Mouse (Mus musculus) thymus, postnatal 14 days (tissue): ENCODE data around the gene Chchd1.
A peak's percentile ranks its signal among the peaks of the same experiment; 100 is the strongest.
"Not testable (repeated sequence)": the region's sequence is repeated elsewhere in the genome, so short reads cannot be mapped to it uniquely, and the experiment has no call there.

Source experiments
- DNase-seq: peaks from one replicate; pipeline ENCODE4 v3.0.0; 2021

Chchd1 gene

DNA sequence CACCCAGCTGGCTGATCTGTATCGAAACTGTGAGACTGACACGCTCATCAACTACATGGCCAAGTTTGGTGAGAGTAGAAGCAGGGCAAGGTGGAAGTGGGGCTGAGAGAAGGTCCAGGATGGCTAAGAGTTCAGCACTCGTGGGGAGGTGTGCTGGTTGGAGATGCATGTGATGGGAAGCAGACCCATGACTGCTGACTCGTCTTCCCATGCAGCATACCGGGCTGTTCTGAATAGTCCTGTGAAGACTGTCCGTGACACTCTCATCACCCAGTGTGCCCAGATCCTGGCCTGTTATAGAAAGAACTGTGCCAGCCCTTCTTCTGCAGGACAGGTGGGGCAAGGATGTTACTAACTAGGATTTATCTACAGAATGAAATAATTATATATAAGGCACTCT, 11.0 kb upstream of the Chchd1 start:
- DNase-seq: no peak

DNA sequence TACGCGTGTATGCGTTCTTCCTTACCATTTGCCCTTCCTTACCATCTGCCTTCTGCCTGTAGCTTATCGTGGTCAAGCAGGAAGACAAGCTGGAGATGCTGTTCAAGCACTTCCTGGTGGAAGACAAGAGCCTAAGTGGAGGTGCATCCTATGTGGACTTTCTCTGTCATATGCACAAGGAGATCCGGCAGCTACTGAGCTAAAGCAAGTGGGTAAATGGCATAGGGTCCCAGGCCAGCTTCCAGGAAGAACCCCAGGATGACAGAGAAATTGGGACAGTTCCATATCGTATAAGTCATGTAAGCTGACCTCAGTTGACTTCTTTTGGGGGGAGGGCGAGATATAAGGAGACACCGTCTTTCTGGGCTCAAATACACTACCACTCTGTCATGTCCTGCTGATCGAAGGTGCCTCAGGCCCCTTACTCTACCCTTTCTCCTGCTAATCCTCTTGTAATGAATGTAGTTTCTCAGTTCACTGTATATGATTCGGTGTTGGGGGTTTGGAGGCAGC, 9.2 kb upstream of the Chchd1 start:
- DNase-seq: no peak

DNA sequence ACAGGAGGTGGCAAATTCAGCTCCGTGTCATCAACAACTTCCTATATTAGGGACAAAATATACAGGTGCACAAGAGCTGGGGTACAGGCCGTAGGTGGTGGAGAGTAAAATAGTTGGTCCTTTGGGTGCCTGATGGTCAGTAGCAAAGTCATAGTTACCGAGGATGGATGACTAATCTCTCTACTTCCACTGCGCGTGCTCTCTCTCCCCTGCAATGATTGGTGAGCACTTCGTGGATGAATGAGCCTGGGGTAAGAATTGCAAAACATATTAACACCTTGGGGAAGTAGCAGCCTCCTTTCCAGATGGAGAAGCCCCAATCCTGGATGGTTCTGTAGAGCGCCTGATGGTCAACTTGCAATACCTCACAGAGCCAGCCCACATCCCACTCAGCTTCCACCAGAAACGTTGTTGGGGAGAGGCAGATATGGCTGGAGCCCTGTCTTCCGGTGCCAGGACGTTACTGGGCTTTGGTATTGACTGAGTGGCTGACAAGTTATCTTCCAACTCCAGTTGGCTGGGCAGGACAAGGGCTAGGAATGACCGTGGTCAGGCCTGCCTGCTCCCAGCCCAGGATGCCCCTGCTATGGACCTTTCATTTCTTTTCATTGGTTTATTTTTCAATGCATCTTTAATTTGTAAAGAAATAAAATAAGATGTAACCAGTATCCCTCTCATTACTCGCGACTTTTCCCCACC, 8.5 kb upstream of the Chchd1 start:
- no peak for DNase-seq

DNA sequence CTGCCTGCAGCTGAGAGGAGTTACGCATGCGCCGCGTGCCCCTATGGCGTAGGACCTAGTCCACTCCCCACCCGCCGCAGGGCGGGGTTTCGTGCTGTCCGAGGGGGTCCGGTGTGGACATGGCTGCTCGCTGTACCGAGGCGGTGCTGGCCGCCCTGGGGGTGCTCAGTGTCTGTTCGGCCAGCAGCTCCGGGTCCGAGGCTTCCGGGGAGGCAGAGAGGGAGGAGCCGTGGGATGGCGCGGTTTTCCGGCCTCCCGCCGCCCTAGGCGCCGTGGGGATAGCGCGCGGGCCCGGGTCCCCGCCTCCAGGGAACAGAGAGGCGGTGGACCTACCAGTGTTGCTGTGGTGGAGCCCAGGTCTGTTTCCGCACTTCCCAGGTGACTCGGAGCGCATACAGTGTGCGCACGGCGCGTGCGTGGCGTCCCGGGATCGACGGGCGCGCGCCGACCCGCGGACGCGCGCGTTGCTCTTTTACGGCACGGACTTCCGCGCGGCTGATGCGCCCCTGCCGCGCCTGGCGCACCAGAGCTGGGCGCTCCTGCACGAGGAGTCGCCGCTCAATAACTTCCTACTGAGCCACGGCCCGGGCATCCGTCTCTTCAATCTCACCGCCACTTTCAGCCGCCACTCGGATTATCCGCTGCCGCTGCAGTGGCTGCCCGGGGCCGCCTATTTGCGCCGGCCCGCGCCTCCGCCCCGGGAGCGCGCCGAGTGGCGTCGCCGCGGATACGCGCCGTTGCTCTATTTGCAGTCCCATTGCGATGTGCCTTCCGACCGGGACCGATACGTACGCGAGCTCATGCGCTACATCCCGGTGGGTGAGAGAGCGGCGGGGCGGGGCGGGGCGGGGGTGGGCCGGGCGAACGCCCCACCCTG, 7.7 kb upstream of the Chchd1 start, which contains the start of gene Fut11:
Fut11 (plus strand) TSS at position 85 of the 877 bp plus-strand sequence.
- peak; percentile 82 for DNase-seq

DNA sequence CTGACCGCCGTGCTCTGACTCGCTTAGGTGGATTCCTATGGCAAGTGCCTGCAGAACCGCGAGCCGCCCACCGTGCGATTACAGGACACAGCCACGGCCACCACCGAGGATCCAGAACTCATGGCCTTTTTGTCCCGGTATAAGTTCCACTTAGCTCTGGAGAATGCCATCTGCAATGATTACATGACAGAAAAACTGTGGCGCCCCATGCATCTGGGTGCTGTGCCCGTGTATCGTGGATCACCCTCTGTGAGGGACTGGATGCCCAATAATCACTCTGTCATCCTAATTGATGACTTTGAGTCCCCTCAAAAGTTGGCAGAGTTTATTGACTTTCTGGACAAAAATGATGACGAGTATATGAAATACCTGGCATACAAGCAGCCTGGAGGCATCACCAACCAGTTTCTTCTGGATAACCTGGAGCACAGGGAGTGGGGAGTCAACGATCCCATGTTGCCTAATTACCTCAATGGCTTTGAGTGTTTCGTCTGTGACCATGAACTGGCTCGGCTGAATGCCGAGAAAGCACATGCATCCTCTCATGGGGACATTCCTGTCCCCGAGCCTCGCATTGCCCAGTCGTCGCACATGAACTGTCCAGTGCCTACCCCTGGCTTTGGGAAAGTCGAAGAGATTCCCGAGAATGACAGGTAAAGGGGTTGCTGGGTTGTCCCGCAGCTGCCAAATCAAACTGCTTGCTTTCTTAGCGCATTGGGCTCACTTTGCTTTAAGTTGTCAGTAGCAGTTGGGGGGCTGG, 6.9 kb upstream of the Chchd1 start:
- DNase-seq: no peak

DNA sequence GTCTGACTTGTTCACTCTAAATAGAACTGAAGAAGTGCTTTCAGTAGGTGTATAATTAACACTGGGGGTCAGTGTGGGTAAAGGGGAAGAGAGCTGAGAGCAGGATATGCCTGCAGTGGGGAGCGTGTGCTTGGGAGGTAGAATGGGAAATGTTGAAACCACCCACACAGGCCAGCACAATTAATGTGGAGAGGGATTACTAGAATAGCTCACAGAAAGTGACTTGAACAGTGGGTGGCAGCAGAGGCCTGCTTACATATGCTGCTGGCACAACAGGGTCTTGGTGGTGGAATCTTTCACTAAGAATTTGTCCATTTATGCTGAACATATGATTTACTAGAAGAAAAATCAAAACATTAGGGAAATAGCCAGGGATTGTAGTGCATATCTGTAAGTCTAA, 5.8 kb upstream of the Chchd1 start:
- peak; percentile 64 for DNase-seq

DNA sequence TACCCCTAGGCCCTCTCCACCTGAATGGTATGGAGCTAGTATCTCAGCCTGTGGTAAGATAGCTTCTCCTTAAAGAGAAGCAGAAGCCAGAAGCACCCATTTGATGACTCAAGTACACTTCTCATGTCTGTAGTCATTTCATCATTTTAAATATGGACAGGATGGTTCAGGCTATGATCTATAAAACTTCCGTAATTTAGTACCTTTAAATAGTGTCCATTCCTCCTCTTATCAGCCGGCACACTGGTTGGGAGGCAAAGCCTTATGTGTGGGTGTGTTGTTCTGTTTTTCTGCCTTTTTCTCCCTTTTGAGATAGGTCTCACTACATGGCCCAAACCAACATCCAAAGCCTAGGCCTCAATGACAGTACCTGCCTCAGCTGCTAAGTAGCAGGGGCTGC, 4.3 kb upstream of the Chchd1 start:
- no peak for DNase-seq

DNA sequence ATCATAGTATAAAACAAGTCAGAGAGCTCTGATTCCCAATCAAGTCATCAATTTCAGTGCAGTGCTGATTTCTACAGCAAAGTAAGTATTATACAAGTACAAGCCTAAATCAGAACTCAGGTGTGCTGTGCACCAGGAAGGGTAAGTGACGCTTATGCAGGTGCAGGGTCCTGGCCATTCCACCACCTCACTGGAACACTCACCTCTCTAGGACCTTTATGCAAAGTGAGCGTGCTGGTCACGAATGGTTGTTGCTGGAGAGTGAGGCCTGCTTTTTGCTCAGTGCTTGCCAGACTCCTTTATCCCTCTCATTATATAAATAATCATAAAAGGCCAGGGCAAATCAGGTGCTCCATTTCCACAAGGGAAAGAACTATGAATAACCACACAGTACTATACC, 2.4 kb upstream of the Chchd1 start:
- DNase-seq: no peak

DNA sequence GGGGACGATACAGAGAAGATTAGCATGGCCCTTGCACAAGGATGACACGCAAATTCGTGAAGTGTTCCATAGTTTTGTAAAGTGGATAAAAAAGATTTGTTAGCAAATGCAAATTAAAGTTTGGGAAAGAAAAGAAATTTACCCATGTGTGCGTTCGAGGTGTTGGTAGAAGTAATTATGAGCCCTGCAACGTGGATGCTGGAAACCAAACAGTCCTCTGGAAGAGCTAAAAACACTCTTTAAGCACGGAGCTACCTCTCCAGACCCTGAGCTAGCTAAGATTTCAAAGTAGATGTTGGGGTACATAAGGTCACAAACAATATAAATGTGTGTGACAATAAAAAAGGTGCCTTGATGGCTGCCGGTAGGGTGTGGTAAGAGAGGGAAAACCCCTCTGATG, 1.3 kb upstream of the Chchd1 start:
- DNase-seq: no peak

DNA sequence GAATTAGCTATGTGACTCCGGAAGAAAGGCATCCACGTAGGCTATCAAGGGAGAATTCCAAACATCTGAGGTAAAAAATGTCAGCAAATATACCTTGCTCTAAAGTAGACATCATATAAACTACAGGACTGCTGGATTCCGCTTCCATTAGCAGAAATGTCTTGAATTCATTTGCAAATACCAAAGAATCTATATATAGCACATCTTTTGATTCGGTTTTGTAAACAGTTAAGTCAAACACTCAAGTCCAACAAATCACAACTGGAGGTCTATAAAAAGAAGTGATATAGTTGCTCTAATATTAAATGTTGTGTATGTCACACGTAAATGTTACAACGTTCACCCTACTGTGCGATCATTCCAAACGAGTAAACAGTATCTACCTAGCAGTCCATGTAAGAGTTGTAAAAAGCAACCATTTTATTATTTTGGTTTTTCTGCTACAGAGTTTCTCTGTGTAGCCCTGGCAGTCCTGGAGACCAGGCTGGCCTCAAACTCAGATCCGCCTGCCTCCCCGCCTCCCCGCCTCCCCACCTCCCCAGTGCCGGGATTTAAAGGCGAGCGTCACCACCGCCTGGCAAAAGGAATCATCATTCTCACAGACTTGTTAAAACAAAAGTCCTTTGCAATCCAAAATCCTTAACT, 588 bp upstream of the Chchd1 start:
- DNase-seq: no peak

DNA sequence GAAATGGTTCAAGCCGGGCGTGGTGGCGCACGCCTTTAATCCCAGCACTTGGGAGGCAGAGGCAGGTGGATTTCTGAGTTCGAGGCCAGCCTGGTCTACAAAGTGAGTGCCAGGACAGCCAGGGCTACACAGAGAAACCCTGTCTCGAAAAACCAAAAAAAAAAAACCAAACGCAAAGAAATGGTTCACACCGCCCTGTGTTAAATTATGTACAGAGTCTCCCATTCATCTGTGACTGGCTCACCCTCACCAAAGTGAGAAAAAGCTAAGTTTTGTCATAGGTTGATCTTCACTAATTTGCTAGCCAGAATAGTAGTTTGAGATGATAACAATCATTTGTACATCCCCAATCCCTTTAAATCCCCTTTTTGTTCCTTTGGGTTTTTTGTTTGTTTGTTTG, 655 bp downstream of the Chchd1 start:
- DNase-seq: not testable (repeated sequence)

DNA sequence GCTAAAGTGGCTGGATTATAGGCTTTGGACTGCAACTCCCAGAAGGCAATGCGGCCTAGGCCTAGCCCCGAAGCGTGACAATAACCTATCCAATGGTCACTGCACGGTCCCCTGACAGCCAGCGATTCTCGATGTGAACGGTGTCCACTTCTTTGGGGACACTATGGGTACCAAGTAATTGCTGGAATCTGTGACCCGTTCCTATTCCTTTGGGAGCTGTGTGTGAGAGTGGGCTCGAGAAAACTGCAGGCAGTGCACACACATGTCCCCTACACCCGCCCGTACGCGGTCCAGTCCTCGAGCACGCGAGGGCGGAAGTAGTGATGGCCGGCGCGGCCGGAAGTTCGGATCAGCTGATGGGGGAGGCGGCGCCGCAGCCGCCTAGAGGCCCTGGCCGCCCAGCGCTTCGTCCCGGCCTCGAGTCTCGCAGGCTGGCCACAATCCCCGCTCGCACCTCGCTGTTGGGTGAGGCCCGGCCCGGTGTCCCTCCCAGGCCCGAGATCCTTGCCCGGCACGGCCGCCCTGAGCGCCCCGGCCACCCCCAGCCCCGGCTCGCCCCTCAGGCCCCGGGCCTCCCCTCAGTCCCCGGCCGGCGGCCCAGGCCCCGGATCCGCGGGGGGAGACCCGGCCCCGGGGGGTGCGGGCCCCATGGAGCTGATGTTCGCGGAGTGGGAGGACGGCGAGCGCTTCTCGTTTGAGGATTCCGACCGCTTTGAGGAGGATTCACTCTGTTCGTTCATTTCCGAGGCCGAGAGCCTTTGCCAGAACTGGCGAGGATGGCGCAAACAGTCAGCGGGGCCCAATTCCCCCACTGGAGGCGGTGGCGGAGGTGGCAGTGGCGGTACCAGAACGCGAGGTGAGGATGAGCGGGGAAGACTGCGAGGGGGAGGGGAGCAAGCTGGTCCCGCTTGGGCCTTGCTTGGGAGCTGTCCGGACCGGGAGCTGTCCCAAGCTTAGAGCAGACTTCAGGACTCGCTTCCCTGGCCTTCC, 4.7 kb downstream of the Chchd1 start, which contains the start of gene Zswim8:
Zswim8 (plus strand) TSS at position 352 of the 990 bp plus-strand sequence.
- peak; percentile 74 for DNase-seq

DNA sequence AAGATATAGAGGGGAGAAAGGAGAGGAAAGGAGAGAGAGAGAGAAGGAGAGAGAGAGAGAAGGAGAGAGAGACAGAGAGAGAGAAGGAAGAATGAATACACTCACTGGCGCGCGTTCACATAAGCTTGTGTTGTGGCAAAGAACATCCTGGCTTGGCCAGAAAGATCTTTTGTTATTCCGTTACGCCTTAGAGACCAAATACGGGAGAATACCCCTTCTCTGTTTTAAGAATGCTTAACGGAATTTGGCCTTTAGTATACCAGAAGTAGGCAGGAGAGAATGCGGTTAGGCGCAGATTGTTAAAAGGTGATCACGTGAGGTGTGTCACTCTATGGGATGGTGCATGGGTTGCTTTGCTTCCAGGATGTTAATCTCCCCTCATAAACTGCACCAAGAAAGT, 5.4 kb downstream of the Chchd1 start:
- no peak for DNase-seq

DNA sequence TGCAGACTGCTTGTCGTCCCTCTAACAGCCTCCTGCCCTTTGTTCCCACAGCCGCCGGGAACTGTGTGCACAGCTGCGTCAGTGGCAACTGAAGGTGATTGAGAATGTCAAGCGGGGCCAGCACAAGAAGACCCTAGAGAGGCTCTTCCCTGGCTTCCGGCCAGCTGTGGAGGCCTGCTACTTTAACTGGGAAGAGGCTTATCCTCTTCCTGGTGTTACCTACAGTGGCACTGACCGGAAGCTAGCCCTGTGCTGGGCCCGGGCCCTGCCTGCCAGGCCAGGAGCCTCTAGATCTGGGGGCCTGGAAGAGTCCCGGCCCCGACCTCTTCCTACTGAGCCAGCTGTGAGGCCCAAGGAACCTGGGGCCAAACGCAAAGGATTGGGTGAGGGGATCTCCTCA, 11.0 kb downstream of the Chchd1 start:
- DNase-seq: no peak

DNA sequence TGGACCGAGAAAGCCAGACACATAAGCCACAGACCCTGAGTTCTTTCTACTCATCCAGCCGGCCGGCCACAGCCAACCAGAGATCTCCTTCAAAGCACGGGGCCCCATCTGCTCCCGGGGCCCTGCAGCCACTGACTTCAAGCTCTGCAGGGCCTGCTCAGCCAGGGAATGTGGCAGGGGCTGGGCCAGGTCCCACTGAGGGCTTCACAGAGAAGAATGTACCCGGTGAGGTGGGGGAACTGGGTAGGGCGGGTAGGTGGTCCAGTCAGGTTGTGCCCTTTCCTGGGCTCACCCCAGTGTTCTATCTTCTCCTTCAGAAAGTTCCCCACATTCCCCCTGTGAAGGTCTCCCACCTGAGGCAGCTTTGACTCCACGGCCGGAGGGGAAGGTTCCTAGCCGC, 15.6 kb downstream of the Chchd1 start:
- DNase-seq: no peak

DNA sequence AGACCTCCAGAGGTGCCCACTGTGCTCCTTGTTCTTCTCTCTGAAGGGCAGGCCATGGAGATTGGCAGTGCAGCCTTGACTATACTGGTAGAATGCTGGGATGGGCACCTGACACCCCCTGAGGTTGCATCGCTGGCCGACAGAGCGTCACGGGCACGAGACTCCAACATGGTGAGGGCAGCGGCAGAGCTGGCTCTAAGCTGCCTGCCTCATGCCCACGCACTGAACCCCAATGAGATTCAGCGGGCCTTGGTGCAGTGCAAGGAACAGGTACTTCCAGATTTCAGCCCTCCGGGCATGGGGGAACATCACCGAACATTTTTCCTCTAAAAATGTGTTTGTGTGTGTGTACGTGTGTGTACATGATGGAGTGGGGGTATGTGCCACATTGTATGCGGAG, 17.0 kb downstream of the Chchd1 start:
- DNase-seq: no peak

DNA sequence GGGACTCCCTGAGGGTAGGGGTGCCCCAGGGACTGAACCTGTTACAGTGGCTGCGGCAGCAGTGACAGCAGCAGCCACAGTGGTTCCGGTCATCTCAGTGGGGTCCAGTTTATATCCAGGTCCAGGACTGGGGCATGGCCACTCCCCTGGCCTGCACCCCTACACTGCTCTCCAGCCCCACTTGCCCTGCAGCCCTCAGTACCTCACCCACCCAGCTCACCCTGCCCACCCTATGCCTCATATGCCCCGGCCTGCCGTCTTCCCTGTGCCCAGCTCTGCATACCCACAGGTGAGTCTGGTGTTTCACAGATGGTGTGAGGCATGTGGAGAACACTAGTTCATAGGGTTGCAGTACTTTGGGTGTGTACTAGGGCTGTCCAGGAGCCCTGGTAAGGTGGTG, 18.6 kb downstream of the Chchd1 start:
- DNase-seq: no peak

DNA sequence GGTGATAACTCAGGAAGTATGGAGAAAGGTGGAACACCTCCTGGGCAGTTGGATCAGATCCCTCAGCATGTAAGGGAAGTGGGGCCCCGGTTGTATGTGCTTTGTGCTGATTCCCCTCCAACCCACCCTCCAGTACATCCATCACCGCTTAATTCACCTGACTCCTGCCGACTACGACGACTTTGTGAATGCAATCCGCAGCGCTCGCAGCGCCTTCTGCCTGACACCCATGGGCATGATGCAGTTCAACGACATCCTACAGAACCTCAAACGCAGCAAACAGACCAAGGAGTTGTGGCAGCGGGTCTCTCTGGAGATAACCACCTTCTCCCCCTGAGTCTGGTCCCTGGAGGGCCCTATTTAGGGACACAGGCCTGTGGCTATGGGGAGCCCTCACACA, 20.2 kb downstream of the Chchd1 start:
- DNase-seq: no peak

DNA sequence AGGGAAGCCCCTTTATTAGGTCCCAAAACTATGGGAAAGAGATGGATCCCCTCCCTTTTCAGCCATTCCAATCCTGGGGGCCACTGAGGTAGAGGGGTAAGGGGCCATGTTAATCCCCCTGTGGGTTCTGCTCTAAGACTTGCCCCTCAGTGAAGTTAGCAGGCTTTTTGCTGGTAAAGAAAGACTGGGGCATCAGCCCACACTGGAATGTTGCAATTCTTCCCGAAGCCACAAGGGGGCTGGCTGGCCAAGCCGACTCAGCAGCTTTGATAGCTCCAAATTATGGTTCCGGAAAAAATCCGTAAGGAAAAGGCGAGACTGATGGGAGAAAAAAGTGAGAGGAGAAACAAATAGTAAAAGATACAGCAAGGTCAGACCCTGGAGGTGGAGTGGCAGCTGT, 21.2 kb downstream of the Chchd1 start:
- DNase-seq: peak; percentile 62

DNA sequence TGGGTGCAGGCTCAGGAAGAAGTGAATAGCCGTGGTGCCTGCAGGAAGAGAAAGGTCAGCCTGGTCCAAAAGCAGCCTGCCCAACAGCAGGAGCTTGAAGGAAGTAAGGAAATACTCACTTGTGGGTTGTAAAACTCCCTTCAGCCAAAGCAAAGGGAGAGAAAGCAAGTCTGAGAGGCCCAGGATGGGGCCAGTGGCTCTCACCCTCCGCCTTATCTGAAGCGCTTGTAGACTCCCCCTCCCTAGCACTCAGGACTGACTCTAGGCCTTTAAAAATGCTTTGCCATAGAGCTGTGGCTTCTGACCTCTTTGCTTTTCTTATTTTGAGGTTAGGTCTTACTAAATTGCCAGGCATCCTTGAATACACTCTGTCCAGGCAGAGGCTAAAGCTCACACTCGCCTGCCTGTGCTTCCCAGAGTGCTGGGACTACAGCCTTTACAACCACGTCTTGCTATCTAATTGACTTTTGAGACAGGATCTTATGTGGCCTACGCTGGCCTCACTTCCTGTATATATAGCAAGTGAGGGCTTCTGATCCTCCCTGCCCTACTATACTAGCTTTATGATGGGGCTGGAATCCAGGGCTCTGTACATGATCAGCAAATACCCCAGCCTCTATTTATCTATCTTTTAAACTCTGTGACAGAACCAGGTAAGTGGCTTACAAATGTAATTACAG, 23.0 kb downstream of the Chchd1 start:
- no peak for DNase-seq

DNA sequence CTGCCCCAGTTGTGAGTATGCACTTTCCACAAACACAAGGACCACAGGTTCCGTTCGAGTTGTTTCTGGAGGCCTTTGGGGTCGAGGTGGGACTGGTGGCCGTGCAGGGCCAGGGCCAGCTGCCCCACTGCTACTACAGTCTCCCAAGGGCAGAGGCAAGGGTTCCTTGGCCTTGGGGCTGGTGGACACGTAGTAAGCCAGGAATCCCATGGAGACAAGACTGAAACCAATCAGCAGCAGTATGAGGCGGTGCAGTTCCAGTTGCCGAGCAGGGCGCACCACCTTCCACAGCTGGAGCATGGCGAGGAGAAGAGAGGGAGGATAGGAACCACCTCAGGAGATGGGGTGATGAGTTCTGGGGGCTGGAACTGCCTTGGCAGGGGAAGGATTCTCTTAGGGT, 27.1 kb downstream of the Chchd1 start:
- no peak for DNase-seq
